Mouse (Mus musculus) ovary, postnatal 10 days (tissue): ENCODE results near the gene Dlx6.

ENCODE experiments used
- DNase-seq: peaks from one replicate; pipeline ENCODE4 v3.0.0; 2022; ENCODE audit warnings: low spot score

Dlx6 gene

DNA sequence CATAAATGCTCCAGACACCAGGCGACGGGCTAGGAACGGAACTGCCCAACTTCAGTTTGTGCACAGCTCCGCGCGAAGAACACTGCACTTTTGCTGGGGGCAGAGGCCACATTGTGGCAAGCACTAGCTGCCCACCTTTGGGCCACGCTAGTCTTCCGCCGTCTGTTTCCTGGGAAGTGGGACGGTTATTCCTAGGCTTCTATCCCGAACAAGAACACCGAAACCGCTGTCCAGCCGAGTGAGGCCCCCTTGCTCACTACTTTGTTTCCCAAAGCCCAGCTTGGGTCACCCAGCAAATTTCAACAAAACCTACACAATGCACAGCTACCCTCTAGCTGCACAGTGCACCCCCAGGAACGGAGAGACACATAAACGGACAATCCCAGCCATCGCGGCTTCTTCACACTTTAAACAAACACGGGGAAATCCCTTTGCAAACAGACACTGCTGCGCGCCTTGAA is 3.2 kb upstream of the Dlx6 start:
- no peak for DNase-seq

GRCm38 (mm10) chr6:6860411-6861085 is 2.6 kb upstream of the Dlx6 start:
- DNase-seq = no peak

DNA sequence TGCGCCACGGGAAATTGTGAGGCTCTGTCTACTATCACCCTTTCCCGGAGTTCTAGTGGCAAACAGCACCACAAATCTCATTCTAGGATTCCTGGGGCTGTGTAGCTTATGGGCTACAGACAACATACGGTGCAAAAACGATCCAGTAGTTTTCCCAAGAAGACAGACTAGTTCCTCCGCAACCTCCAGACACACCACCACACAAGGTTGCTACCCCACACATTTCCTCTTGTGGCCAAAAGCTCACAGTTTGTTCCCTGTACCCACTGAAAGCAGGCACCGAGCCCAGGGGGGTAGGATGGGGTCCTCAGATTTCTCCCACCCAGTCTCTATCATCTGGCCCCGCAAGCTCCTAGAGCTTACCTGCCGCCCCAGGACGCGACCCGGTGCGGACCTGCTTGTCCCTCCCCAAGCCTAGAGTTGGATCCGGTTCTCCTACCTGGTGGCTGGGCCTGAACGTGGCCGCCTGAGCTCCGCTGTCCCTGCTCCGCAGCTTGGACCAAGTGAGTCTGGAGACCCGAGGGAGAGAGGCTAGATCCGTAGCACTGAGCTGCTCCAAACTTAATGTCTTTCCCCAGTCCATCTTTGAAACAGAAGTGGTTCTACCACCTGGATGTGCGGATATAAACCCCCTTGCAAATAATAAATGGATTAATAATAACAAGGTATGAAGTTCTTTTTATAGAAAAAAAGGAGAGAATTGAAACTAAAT is 1.9 kb upstream of the Dlx6 start:
- DNase-seq = no peak

DNA sequence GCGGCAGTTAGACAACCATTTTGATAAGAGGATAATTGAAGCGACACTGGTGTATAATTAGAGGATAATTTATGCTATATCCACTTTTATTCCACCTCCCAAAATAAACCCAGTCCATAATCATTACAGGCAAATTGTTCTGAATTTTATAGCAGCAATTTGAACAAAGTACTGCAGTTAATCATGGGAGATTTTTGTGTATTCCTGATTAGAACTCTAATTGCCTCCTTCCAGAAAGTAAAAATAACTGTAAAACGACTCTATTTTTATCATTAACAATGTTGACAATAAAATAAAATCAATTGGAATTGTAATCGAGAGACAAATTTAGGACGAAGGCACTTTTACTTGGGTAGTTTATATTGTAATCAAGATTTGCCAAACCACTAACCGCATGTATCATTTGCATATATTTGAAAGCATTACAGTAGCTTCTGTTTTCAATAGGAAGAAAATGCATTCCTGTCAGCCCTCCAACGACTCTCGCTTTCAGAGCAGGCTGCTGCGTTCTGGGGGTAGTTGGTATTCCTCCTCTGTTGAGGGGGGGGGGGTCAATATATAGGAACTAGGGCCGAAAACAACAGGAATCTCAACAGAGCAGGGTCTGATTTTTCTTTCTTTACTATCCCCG is 1.2 kb upstream of the Dlx6 start:
- no peak for DNase-seq

DNA sequence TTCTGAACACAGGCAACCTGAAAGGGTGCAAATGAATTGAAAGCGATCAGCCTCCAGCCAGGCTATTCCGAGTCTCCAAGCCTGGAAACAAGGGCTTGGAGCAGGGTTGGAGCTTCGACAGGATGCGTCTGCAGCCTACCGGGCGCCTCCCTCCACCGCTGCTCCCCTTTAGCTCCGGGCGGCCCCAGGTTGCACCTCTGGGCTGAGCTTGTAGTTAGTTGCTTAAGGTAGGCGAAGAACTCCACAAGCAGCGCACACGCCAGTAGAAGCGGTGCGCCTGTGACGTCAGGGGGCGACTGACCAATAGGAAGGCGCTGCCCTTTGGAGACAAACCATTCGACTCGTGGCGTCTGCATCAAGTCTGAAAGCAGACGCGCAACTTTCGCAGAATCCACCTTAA is 523 bp upstream of the Dlx6 start:
- DNase-seq = no peak

GRCm38 (mm10) chr6:6863955-6864354 is 821 bp downstream of the Dlx6 start:
- DNase-seq = no peak

GRCm38 (mm10) chr6:6864441-6865440 is 1.6 kb downstream of the Dlx6 start:
- DNase-seq = no peak

- no peak for DNase-seq
Measured at GRCm38 (mm10) chr6:6867031-6867430, 3.9 kb downstream of the Dlx6 start.

GRCm38 (mm10) chr6:6869041-6869685 is 6.0 kb downstream of the Dlx6 start:
- no peak for DNase-seq

DNA sequence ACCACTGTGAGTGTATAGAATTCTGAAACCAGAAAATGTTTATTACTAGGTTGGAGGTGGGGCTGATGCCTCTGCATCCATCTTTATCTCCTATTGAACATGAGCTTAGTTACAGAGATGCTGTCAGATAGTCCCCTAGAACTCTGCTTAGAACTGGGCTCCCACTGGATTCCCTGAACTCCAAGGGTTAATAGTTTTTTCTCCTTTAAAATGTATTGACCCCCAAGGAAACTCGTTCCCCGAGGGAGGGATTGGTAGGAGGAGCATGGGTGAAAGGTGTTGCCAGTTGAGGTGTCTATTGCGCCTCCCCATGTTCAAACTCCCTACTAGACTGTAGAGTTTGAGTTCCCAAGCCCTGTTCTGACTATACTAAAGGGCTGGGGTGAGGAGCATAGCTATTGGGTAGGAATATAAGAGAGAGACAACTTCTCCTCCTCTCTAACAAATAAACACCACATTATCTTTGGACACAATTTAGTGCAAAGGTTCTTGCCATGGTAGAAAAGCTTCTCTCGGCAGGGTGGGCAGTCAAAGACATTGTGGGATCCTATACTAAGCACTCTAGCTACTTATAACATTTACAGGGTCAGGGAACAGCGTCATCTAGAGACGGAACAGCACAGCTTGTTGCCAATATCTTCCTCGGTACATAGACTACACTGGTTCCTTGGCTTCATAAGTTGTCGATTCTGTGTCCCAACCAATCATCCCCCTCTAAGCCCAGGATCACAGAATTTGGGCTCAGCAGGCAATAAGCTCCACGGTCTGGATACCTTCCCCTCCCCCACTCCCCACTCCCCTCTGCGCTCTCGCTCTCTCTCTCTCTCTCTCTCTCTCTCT is 7.0 kb downstream of the Dlx6 start:
- no peak for DNase-seq

GRCm38 (mm10) chr6:6870876-6871420 is 7.8 kb downstream of the Dlx6 start:
- DNase-seq = no peak

- no peak for DNase-seq
Measured at GRCm38 (mm10) chr6:6871692-6872091, 8.6 kb downstream of the Dlx6 start.

- no peak for DNase-seq
Measured at GRCm38 (mm10) chr6:6872873-6873272, 9.7 kb downstream of the Dlx6 start.

DNA sequence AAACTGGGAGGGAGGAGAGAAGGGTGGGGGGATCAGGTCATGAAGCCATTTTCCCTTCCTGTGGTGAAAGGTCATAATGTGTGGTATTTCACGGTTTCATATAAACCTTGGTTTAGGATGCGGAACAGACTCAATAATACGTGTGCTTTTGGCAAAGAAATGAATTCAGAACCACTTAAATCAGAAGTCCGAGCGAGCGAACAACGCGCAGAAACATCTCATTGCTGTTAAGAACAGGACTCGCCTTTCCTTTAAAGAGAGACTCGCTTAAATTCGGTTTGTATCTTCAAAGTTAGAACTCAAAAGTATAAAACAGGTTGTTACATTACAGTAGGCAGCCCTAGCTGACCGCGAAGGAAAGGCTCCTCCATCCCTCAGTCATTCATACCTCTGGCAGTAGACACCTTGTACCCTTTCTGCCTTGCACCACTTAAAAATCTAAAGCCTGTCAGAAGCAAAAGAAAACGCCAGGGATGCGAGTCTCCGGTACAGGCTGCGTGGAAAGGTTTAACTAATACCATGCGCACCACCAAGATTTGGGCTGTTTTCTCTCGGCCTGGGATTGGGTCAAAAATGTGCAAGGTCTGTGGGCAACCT is 10.4 kb downstream of the Dlx6 start:
- DNase-seq = no peak

DNA sequence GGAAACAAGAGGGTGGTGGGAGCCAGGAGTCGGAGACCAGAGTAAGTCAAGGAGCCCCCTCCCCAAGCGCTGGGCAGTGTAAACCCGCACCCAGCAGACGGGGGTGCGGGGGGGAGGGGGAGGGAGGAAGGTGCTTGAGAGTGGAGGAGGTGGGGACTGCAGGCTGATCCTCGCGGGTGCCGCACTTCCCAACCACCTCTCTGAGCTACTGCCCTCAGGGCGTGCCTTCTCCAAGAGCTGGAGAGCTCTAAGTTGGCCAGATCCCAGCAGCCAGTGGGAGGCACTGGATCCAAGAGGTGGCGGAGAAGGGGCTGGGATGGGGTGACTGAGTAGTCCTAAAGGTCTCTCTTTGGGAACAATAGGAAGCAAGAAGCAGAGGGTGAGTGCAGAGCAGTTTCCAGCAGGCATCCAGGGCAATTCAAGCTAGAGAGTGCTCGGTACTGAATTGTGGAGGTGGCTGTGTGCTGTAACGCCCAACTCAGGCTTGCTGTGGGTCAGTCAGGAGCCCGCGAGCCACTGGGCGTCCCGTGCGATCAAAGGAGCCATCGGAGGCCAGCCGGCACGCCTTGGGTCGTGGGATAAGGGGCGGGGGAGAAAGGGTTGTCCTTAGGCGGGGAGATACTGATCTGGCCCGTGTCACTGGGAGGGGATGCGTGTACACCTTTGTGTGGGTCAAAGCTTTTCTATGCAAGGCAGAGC is 11.1 kb downstream of the Dlx6 start:
- DNase-seq = no peak

- DNase-seq = no peak
Measured at GRCm38 (mm10) chr6:6875136-6875535, 12.0 kb downstream of the Dlx6 start.

GRCm38 (mm10) chr6:6875676-6876075 is 12.5 kb downstream of the Dlx6 start:
- no peak for DNase-seq

GRCm38 (mm10) chr6:6876231-6876630 is 13.1 kb downstream of the Dlx6 start:
- no peak for DNase-seq

GRCm38 (mm10) chr6:6876731-6877130 is 13.6 kb downstream of the Dlx6 start:
- no peak for DNase-seq
